Mouse (Mus musculus) spleen, postnatal 10 days (tissue): ENCODE measurements around the gene Krt31.

Experiments
- DNase-seq, 2 experiments: peaks; one replicate each; pipeline ENCODE4 v3.0.0; 2021 to 2022; ENCODE audit warnings: low spot score in 2 of 2

Krt31 gene

GRCm38 (mm10) chr11:100050451-100050850 is at the start of gene Krt31:
Krt31 (minus strand) TSS chr11:100050551.
- DNase-seq = no peak

DNA sequence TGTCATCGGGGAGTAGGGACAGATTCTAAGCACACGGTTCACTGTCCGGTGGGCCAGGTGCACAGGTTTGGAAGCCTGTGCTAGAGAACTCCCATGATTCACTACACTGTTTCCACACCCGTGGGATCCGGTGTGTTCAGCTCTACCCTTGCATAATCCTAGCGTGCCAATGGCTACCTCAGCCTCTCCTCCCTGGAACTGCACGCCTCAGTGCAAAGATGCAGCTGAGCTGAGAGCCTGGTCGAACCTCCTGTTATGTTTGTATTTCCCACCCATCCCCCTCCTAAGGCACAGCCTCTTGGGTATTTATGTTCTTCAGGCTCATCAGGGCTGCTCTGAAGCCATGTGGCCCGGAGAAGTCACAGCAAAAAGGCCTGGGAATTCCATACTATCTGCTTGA is 47.5 kb upstream of the Krt31 start:
- DNase-seq = no peak

GRCm38 (mm10) chr11:100096141-100096540 is 45.8 kb upstream of the Krt31 start, which contains the start of gene Krt35:
Krt35 (minus strand) TSS chr11:100096241.
- DNase-seq = no peak

DNA sequence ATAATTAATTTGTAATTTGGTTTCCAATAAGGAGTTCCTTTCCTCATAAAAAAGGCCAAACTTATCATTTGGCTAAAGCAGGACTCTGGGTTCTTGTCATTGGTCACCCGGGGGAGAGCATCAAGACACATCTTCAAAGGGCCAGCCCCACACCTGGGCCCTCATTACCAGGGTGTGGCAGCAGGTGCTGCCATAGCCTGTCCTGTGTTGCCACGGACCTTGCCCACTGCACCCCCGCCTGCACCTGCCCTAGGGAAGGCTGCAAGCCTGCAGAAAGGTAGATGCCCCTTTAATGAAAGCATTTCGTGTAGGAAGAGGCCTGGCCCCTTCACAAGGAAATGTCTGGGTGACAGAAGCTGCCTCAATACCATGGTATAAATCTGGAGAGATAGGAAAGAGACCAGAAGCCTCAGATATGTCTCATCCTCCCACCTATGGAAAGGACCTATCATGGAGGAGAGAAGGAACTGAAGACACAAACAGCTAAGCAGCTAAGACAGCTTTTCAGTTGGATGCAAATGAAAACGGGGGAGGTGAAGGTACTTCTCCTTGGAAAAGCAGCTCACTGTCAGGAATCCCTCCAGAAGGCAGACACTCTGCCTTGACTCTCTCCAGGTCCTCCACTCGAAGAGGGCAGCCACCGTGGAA is 38.2 kb upstream of the Krt31 start:
- no peak for DNase-seq

GRCm38 (mm10) chr11:100087861-100088260 is 37.5 kb upstream of the Krt31 start, which contains the start of gene Krt32:
Krt32 (minus strand) TSS chr11:100088226.
- DNase-seq = no peak

- DNase-seq = no peak
Measured at GRCm38 (mm10) chr11:100073873-100074272, 23.5 kb upstream of the Krt31 start.

DNA sequence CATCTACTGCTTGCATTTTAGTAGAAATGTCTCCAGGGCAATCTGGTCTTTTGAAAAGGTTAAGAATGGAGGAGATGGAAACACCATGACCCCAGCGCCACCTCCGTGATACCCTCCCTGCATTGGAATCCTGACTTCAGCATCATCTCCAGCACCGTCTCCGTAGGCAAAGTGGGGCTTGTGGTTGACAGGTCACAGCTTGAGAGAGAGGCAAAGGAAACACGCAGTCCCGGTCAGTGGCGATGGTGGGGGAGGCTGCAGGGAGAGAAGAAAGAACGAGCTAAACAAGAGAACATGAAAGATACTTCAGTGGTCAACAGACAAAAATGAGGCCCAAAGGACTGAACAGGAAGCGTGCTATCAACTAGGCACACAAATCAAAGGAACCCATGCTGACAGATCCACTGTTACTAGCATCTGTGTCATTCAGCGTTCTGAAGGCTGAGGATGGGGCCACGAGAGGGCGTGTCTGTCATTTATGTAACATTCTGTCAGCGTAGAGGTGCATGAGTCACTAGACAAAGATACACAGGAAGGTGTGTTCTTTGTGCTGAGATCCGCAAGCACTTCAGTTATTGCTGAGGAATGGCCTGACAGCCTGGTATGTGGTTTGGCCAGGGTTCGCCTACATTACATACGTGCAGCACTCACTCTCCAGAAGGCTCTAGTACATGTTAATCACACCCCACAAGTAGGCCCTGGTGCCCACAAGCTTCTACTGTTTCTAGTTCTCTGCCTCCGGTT is 17.1 kb upstream of the Krt31 start:
- no peak for DNase-seq

DNA sequence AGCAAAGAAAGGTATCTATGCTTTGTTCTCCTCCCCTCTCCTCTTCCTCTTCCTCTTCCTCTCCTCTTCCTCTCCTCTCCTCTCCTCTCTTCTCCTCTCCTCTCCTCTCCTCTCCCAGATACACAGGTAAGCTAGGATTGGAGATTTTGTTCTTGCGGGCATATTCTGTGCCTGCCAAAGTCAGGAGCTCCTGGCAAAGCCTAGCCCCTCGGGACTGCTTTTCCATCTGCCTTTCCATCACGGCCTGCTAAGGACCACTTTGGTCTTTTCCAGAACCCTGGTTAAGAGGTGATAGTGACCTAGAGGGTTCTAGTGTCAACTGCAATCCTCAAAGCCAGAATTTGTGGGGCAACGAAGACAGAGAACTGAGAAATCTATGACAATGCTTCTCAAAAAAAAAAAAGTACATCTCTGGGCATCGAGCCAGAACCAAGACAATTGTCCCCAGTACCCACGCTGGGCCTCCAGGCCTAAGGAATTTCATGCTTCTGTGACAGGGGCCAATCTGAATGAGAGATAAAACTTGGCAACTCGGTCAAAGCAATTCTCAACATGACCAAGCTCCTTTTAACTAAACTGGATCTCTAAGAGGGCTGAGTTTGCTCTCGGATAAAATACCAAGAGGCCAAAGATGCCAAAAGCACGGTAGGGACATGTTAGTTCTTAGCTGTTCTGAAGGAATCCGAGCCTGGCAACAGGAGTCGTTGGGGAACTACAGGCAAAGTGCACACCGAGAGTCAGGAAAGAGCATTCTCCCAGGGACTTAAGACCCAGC is 16.1 kb upstream of the Krt31 start:
- no peak for DNase-seq

DNA sequence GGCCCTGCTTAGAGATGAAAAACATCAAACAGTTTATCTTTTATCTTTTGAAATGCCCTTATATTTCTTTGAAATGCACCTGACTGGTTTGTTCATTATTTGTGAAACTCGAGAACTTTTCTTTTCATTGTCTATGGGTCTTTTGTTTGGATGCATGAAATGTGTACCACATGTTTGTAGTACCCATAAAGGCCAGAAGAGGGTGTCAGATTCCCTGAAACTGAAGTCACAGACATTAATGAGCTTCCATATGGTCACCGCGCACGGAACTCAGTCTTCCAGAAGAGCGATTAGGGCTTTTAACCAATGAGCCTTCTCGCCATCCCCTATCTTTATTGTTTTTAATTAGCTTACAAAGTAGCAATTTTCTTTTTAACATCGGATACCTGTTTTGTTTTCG is 8.5 kb upstream of the Krt31 start:
- no peak for DNase-seq

GRCm38 (mm10) chr11:100055686-100056655 is 5.6 kb upstream of the Krt31 start:
- DNase-seq = no peak

- DNase-seq = no peak
Measured at GRCm38 (mm10) chr11:100047193-100047592, 3.2 kb downstream of the Krt31 start.

DNA sequence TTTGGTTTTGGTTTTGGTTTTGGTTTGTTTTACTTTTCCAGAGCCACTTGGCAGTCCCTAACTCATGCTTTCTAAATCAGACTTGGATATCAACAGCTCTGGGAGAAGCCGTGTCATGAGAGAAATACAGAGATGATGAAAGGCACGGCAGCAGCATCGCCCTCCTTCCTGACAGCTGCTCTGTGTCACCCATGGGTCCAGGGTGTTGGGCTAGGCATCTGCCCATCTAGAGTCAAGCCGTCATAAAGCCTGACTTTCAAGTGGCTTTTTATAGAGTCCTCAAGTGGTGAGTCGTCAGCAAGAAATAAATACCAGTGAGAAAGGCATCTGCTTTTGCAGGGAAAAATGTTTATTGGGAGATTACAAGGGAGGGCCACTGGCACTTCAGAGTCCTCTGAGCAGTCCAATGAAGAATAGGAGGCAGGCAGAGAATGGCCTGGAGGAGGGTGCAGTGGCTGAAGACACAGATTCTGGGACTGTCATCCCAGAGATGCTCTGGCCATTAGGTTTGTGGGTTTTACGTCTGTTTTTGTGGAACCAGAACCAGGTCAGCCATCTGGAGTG is 4.0 kb downstream of the Krt31 start:
- no peak for DNase-seq

GRCm38 (mm10) chr11:100041454-100041853 is 8.9 kb downstream of the Krt31 start, which contains the start of gene Krt34:
Krt34 (minus strand) TSS chr11:100041554.
- no peak for DNase-seq

DNA sequence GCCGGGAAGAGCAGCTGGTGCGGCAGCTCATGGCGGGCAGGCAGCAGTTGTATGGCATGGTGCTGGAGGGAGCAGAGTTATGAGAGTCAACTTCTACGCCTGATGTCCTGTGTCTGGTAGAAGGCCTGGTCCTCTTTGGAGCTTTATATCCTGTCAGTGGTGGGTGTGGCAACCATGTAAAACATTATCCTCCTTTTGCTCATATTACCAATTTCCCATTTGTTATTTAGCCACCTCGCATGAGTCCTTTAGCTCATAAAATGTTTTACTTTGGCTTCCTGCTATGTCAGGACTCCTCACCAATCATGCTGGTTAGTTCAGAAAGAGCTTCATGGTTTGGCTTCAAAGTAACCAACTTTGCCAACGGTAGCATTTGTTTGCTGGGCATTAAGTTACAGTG is 20.6 kb downstream of the Krt31 start, which contains the start of gene Krt33b:
Gene Krt33b, minus strand, starts transcription at position 101 of the 400 bp plus-strand sequence.
- no peak for DNase-seq

- no peak for DNase-seq
Measured at GRCm38 (mm10) chr11:100021438-100021837, 28.9 kb downstream of the Krt31 start.

DNA sequence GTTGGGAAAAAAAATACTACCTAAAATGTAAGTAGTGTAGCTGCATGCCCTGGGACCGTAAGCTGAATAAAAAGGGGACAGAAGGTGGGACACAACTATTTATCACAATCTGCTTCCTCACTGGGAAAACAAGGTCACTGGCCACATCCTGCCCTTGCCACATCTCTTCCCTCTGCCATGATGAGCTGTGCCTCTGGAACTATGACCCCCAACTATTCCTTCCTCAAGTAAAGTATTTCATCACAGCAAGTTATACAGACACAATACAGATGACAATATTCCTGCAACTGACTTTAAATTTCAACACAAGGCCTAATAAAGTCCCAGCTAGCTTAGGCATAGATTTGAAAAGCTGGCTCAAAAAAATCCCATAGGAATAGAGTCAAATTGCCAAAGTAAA is 30.9 kb downstream of the Krt31 start:
- DNase-seq = no peak

GRCm38 (mm10) chr11:100016112-100016511 is 34.2 kb downstream of the Krt31 start, which contains the start of gene Krt33a:
Krt33a (minus strand) TSS chr11:100016212.
- DNase-seq = no peak

GRCm38 (mm10) chr11:100013691-100014171 is 36.6 kb downstream of the Krt31 start:
- no peak for DNase-seq

GRCm38 (mm10) chr11:100010682-100011081 is 39.7 kb downstream of the Krt31 start:
- DNase-seq = no peak

DNA sequence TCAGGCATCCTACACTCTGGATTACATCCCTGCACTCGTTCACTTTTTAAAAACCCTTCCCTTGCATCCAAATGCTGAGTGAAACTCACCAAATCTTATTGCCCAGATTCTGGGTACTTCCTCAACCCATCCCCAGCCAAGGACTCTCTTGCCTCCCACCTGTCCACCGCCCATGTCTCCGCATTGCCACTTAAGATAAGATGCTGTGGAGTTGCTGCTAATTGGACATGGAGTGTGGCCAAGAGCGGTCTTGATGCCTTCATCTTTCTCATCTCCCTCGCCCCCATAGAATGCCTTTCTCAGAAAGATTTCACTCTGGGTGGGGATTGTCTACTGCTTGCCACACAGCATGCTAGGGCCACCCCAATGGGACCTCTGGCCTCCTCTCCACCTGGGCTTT is 42.0 kb downstream of the Krt31 start:
- no peak for DNase-seq

- DNase-seq = no peak
Measured at GRCm38 (mm10) chr11:100006624-100007023, 43.7 kb downstream of the Krt31 start.
